Mouse (Mus musculus) MEL (cell line): Measurements from ENCODE around the gene Hdgfl2. TPM values are rescaled to one million over a fixed set of nuclear protein-coding genes. Genes with fewer than 3 reads are reported as not detected.

Experiments used
- DNase-seq: peaks from one replicate; pipeline ENCODE4 v3.0.0; 2011; ENCODE audit warnings: low read depth, low spot score
- H3K27ac ChIP-seq: 2 replicates; pipeline ENCODE4 v1.5.1; 2012; ENCODE audit warnings: low read depth, mild to moderate bottlenecking, control low read depth, low read length, moderate library complexity; ENCODE audit not compliant: control insufficient read depth
- H3K27me3 ChIP-seq, 2 experiments: fragments of 150-350 bp in 1 of 2; sonication (generic) in 1 of 2; 2 replicates each; pipeline ENCODE4 v1.6.1; 2012; ENCODE audit warnings: low read length in 2 of 2, mild to moderate bottlenecking in 2 of 2, improper control_type of control experiment in 1 of 2, moderate library complexity in 1 of 2; ENCODE audit not compliant: insufficient read depth in 2 of 2, control insufficient read depth in 1 of 2
- H3K36me3 ChIP-seq, 2 experiments: 2 replicates each; pipeline ENCODE4 v1.6.1; 2012 to 2014; ENCODE audit warnings: low read length in 2 of 2, improper control_type of control experiment in 1 of 2, inconsistent platforms in 1 of 2, mild to moderate bottlenecking in 1 of 2; ENCODE audit not compliant: insufficient read depth in 2 of 2, control insufficient read depth in 1 of 2
- H3K4me1 ChIP-seq, 2 experiments: fragments of 150-350 bp in 1 of 2; sonication (generic) in 1 of 2; 2 replicates each; pipeline ENCODE4 v1.6.1; 2012; ENCODE audit warnings: low read length in 2 of 2, improper control_type of control experiment in 1 of 2, mild to moderate bottlenecking in 1 of 2; ENCODE audit not compliant: insufficient read depth in 2 of 2, control insufficient read depth in 1 of 2
- H3K4me3 ChIP-seq, 2 experiments: fragments of 150-350 bp in 1 of 2; sonication (generic) in 1 of 2; 2 replicates each; pipeline ENCODE4 v1.5.1; 2012; ENCODE audit warnings: low read depth in 2 of 2, low read length in 2 of 2, mild to moderate bottlenecking in 2 of 2, moderate library complexity in 2 of 2, control low read depth in 1 of 2, improper control_type of control experiment in 1 of 2; ENCODE audit not compliant: control insufficient read depth in 1 of 2, insufficient read depth in 1 of 2
- H3K79me2 ChIP-seq: 2 replicates; pipeline ENCODE4 v1.6.1; 2012; ENCODE audit warnings: mild to moderate bottlenecking, low read length, moderate library complexity; ENCODE audit not compliant: control insufficient read depth, poor library complexity, insufficient read depth
- H3K9ac ChIP-seq: 2 replicates; pipeline ENCODE4 v1.6.1; 2012; ENCODE audit warnings: low read depth, mild to moderate bottlenecking, control low read depth, low read length, moderate library complexity; ENCODE audit not compliant: control insufficient read depth, poor library complexity, severe bottlenecking
- H3K9me3 ChIP-seq: fragments of 150-350 bp; sonication (generic); replicated peaks from 2 replicates; pipeline ENCODE4 v1.6.1; 2012; ENCODE audit warnings: mild to moderate bottlenecking, low read length, improper control_type of control experiment, moderate library complexity; ENCODE audit not compliant: insufficient read depth
- BHLHE40 ChIP-seq: IDR thresholded peaks from 2 replicates; pipeline ENCODE4 v1.6.1; 2012; ENCODE audit warnings: low read depth, mild to moderate bottlenecking, inconsistent platforms, low read length, improper control_type of control experiment, borderline replicate concordance
- CHD2 ChIP-seq: IDR thresholded peaks from 2 replicates; pipeline ENCODE4 v1.6.1; 2011; ENCODE audit warnings: low read length, improper control_type of control experiment
- ETS1 ChIP-seq: IDR thresholded peaks from 2 replicates; pipeline ENCODE4 v1.6.1; 2012; ENCODE audit warnings: low read depth, mild to moderate bottlenecking, inconsistent platforms, low read length, improper control_type of control experiment, moderate library complexity
- JUND ChIP-seq: IDR thresholded peaks from 2 replicates; pipeline ENCODE4 v1.6.1; 2011; ENCODE audit warnings: low read depth, mild to moderate bottlenecking, improper control_type of control experiment, low read length
- MEF2A ChIP-seq: IDR thresholded peaks from 2 replicates; pipeline ENCODE4 v1.6.1; 2014; ENCODE audit warnings: low read depth, mild to moderate bottlenecking, inconsistent platforms, low read length, improper control_type of control experiment; ENCODE audit not compliant: poor library complexity, insufficient replicate concordance, severe bottlenecking; ENCODE audit errors: extremely low read depth
- MYB ChIP-seq: IDR thresholded peaks from 2 replicates; pipeline ENCODE4 v1.6.1; 2011; ENCODE audit warnings: mild to moderate bottlenecking, low read depth, low read length, improper control_type of control experiment
- RCOR1 ChIP-seq: IDR thresholded peaks from 2 replicates; pipeline ENCODE4 v1.6.1; 2012; ENCODE audit warnings: low read depth, mild to moderate bottlenecking, inconsistent platforms, low read length, improper control_type of control experiment
- UBTF ChIP-seq: IDR thresholded peaks from 2 replicates; pipeline ENCODE4 v1.6.1; 2012; ENCODE audit warnings: low read depth, mild to moderate bottlenecking, inconsistent platforms, low read length, improper control_type of control experiment, moderate library complexity, borderline replicate concordance; ENCODE audit not compliant: insufficient read depth
- USF2 ChIP-seq, 2 experiments: IDR thresholded peaks; 2 replicates each; pipeline ENCODE4 v1.6.1; 2011 to 2012; ENCODE audit warnings: improper control_type of control experiment in 2 of 2, low read length in 2 of 2, borderline replicate concordance in 1 of 2, inconsistent platforms in 1 of 2, low read depth in 1 of 2, mild to moderate bottlenecking in 1 of 2; ENCODE audit not compliant: insufficient read depth in 1 of 2
- polyA plus RNA-seq, 2 experiments: library from polyadenylated mRNA; stranded (reverse) in 1 of 2; unstranded in 1 of 2; fragments of >175 nt in 1 of 2; fragments of >200 nt in 1 of 2; gene quantifications; 2 replicates each; pipeline versions ENCODE4 v1.2.1 to v1.2.4; 2012; ENCODE audit warnings: low replicate concordance in 2 of 2, low read depth in 1 of 2; ENCODE audit not compliant: insufficient read length in 2 of 2, insufficient read depth in 1 of 2, missing spikeins in 1 of 2
- total RNA-seq: library from RNA; depleted of rRNA; stranded (reverse); fragments of 300-350 nt; gene quantifications from 2 replicates; pipeline ENCODE4 v1.2.3, GENCODE M21; 2012; rRNA removed

Hdgfl2 gene
- total and polyA plus RNA-seq, 3 experiments, result 71.9 to 132 TPM; not detected in 1

DNA sequence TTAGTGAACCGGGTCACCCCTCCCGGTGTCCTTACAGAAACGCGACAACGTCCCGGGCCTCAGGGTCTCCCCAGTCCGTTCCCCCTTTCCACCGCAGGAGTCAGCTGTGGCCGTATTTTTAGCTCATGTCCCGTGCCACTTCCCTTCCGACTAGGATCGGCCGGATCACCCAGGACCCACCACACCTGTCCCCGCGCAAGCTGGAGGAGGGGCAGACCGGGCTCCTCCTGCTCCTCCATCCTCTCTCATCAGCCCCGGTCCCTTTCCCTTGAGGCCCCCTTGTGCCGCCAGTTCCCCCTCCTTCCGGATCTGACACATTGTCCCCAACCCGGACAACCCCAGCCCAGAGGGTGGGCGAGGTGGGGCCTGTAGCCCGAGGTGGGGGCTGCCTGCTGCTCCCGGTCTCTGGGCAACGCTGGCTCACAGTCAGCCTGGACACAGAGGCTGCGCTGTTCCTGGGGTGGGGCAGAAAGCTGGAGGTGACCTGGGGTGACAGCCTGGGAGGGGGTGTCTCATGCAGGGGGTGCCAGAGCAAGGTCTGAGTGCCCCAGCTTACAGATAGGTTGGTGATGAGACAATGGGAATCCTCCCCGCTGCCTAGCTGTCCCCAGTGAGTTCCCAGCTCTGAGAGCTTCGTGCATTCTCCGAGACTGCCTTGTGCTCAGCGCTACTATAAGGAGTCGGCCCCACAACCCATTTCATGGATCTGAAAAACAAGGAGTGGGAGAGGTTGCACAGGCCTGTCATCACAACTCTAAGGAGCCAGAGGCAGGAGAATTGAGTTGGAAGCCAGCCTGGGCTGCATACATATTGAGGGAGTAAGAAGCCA lies 69.6 kb downstream of the Hdgfl2 start:
- Histone ChIP-seq H3K9me3 (no peaks in the 10 kb centered on the region), H3K4me1 (peaks cover 0 to 4% of the 10 kb centered on the region in 2 experiments; a peak in 2 of 4 replicates), H3K27ac (no peak overlapping the region), H3K36me3 (peaks cover 0 to 4% of the 10 kb centered on the region in 2 experiments; a peak in 1 of 4 replicates), H3K79me2 (no peaks in the 10 kb centered on the region), H3K27me3 (peaks cover 2% of the 10 kb centered on the region in 2 experiments; a peak in 2 of 4 replicates), H3K4me3 (no peak overlapping the region), H3K9ac (no peak overlapping the region)
- TF ChIP-seq RCOR1 (no peak), MEF2A (no peak)
- no peak for DNase-seq

DNA sequence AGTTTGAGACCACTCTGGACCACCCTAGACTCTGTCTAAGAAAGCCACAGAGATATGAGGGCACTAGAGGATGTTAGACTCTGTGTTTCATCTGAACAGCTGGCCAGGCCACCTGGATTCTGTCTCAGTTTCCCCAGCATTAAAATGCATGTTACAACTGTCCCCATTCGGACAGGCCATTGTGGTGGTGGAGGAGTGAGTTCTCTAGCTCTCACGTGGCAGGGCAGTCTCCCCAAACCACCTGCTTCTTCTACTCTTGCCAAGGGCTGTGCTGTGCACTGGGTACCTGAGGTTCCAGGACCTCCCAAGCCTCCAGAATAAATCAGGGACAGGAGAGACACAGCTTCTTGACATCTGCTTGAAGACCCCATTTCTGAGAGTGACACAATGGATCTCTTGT lies 70.5 kb downstream of the Hdgfl2 start:
- no peak for DNase-seq
- no peak overlapping the region for H3K4me3 ChIP-seq
- H3K9me3 ChIP-seq, result no peaks in the 10 kb centered on the region
- peaks cover 0 to 4% of the 10 kb centered on the region in 2 experiments; a peak in 2 of 4 replicates for H3K4me1 ChIP-seq
- H3K27ac ChIP-seq, result no peak overlapping the region
- H3K27me3 ChIP-seq, result peaks cover 2 to 3% of the 10 kb centered on the region in 2 experiments; a peak in 3 of 4 replicates
- H3K9ac ChIP-seq, result no peak overlapping the region
- H3K79me2 ChIP-seq, result no peaks in the 10 kb centered on the region
- TF ChIP-seq USF2 (IDR thresholded peaks at IDR 0.05; ENCODE audit: borderline replicate concordance in 1 of 2, insufficient read depth in 1 of 2, low read depth in 1 of 2, low read length in 2 of 2) (no peak), MYB (no peak), JUND (no peak), ETS1 (no peak), BHLHE40 (no peak), UBTF (no peak), CHD2 (no peak)
- H3K36me3 ChIP-seq, result peaks cover 0 to 4% of the 10 kb centered on the region in 2 experiments; a peak in 1 of 4 replicates

Other genes starting within 250 kb of the Hdgfl2 start
- 1.7 TPM in 2 replicates for gene Zfp119a, start 200.7 kb upstream of the Hdgfl2 start, total RNA-seq
- gene Zfp119a, start 200.7 kb upstream of the Hdgfl2 start, polyA plus RNA-seq, result under 1 TPM in 1 of 2 experiments, not detected in 1; 0.71 TPM
- gene Zfp959, start 187.5 kb upstream of the Hdgfl2 start, total RNA-seq, result 6.0 and 7.4 TPM in 2 replicates
- gene Zfp959, start 187.5 kb upstream of the Hdgfl2 start, polyA plus RNA-seq, result 1 to 10 TPM in 1 of 2 experiments, not detected in 1; 4.2 TPM
- gene Zfp119b, start 130.1 kb upstream of the Hdgfl2 start, total RNA-seq, result 1.6 and 2.0 TPM in 2 replicates
- gene Zfp119b, start 130.1 kb upstream of the Hdgfl2 start, polyA plus RNA-seq, result 1 to 10 TPM in 1 of 2 experiments, not detected in 1; 1.1 TPM
- 0.15 TPM in 1 of 2 replicates, not detected in the other for gene Ebi3, start 127.0 kb upstream of the Hdgfl2 start, total RNA-seq
- gene Ebi3, start 127.0 kb upstream of the Hdgfl2 start, polyA plus RNA-seq, result under 1 TPM in 1 of 2 experiments, not detected in 1; 0.86 TPM
- 17.6 and 18.6 TPM in 2 replicates for gene Yju2, start 120.5 kb upstream of the Hdgfl2 start, total RNA-seq
- 10 to 100 TPM; 25.2 to 91.8 TPM for gene Yju2, start 120.5 kb upstream of the Hdgfl2 start, polyA plus RNA-seq
- 0.26 and 0.31 TPM in 2 replicates for gene Shd, start 109.2 kb upstream of the Hdgfl2 start, total RNA-seq
- gene Shd, start 109.2 kb upstream of the Hdgfl2 start, polyA plus RNA-seq, result under 1 TPM in 1 of 2 experiments, not detected in 1; 0.89 TPM
- not detected in 2 replicates for gene Fsd1, start 93.1 kb upstream of the Hdgfl2 start, total RNA-seq
- not detected for gene Fsd1, start 93.1 kb upstream of the Hdgfl2 start, polyA plus RNA-seq
- gene Stap2, start 74.0 kb upstream of the Hdgfl2 start, total RNA-seq, result 0.08 and 0.10 TPM in 2 replicates
- under 1 TPM in 1 of 2 experiments, not detected in 1; 0.08 TPM for gene Stap2, start 74.0 kb upstream of the Hdgfl2 start, polyA plus RNA-seq
- 3.9 and 5.6 TPM in 2 replicates for gene Mpnd, start 73.9 kb upstream of the Hdgfl2 start, total RNA-seq
- gene Mpnd, start 73.9 kb upstream of the Hdgfl2 start, polyA plus RNA-seq, result 10 to 100 TPM in 1 of 2 experiments, not detected in 1; 18.3 TPM
- gene Sh3gl1, start 43.0 kb upstream of the Hdgfl2 start, total RNA-seq, result 36.7 and 41.0 TPM in 2 replicates
- 10 to 100 TPM in 1 of 2 experiments, not detected in 1; 78.4 TPM for gene Sh3gl1, start 43.0 kb upstream of the Hdgfl2 start, polyA plus RNA-seq
- 48.5 and 49.5 TPM in 2 replicates for gene Chaf1a, start 39.2 kb upstream of the Hdgfl2 start, total RNA-seq
- 100 to 1,000 TPM in 1 of 2 experiments, not detected in 1; 116 TPM for gene Chaf1a, start 39.2 kb upstream of the Hdgfl2 start, polyA plus RNA-seq
- gene Ubxn6, start 4.6 kb upstream of the Hdgfl2 start, total RNA-seq, result 24.8 and 28.2 TPM in 2 replicates
- 10 to 100 TPM in 1 of 2 experiments, not detected in 1; 42.2 TPM for gene Ubxn6, start 4.6 kb upstream of the Hdgfl2 start, polyA plus RNA-seq
- gene Plin4, start 30.2 kb downstream of the Hdgfl2 start, total RNA-seq, result 0.08 and 0.10 TPM in 2 replicates
- gene Plin4, start 30.2 kb downstream of the Hdgfl2 start, polyA plus RNA-seq, result under 1 TPM in 1 of 2 experiments, not detected in 1; 0.07 TPM
- not detected in 2 replicates for gene Plin5, start 38.0 kb downstream of the Hdgfl2 start, total RNA-seq
- gene Plin5, start 38.0 kb downstream of the Hdgfl2 start, polyA plus RNA-seq, result not detected
- gene Lrg1, start 42.4 kb downstream of the Hdgfl2 start, total RNA-seq, result not detected in 2 replicates
- gene Lrg1, start 42.4 kb downstream of the Hdgfl2 start, polyA plus RNA-seq, result not detected
- 7.0 and 7.7 TPM in 2 replicates for gene Sema6b, start 60.7 kb downstream of the Hdgfl2 start, total RNA-seq
- gene Sema6b, start 60.7 kb downstream of the Hdgfl2 start, polyA plus RNA-seq, result 10 to 100 TPM in 1 of 2 experiments, not detected in 1; 16.8 TPM
- gene Tnfaip8l1, start 82.8 kb downstream of the Hdgfl2 start, total RNA-seq, result 3.4 and 4.0 TPM in 2 replicates
- gene Tnfaip8l1, start 82.8 kb downstream of the Hdgfl2 start, polyA plus RNA-seq, result 1 to 10 TPM in 1 of 2 experiments, not detected in 1; 5.5 TPM
- gene Mydgf, start 104.3 kb downstream of the Hdgfl2 start, total RNA-seq, result 112 and 137 TPM in 2 replicates
- 100 to 1,000 TPM in 1 of 2 experiments, not detected in 1; 117 TPM for gene Mydgf, start 104.3 kb downstream of the Hdgfl2 start, polyA plus RNA-seq
- 34.3 and 36.3 TPM in 2 replicates for gene Dpp9, start 139.3 kb downstream of the Hdgfl2 start, total RNA-seq
- 10 to 100 TPM in 1 of 2 experiments, not detected in 1; 67.2 TPM for gene Dpp9, start 139.3 kb downstream of the Hdgfl2 start, polyA plus RNA-seq
- 16.2 and 21.5 TPM in 2 replicates for gene Fem1a, start 177.2 kb downstream of the Hdgfl2 start, total RNA-seq
- gene Fem1a, start 177.2 kb downstream of the Hdgfl2 start, polyA plus RNA-seq, result 10 to 100 TPM in 1 of 2 experiments, not detected in 1; 17.1 TPM
- gene Ticam1, start 197.2 kb downstream of the Hdgfl2 start, total RNA-seq, result 3.5 and 4.6 TPM in 2 replicates
- 1 to 10 TPM in 1 of 2 experiments, not detected in 1; 8.7 TPM for gene Ticam1, start 197.2 kb downstream of the Hdgfl2 start, polyA plus RNA-seq
- gene Plin3, start 213.2 kb downstream of the Hdgfl2 start, total RNA-seq, result 6.6 and 7.6 TPM in 2 replicates
- gene Plin3, start 213.2 kb downstream of the Hdgfl2 start, polyA plus RNA-seq, result 10 to 100 TPM in 1 of 2 experiments, not detected in 1; 13.1 TPM
- gene Arrdc5, start 220.7 kb downstream of the Hdgfl2 start, total RNA-seq, result not detected in 2 replicates
- gene Arrdc5, start 220.7 kb downstream of the Hdgfl2 start, polyA plus RNA-seq, result not detected
- gene Uhrf1, start 223.7 kb downstream of the Hdgfl2 start, total RNA-seq, result 185 and 201 TPM in 2 replicates
- gene Uhrf1, start 223.7 kb downstream of the Hdgfl2 start, polyA plus RNA-seq, result 100 to 1,000 TPM; 115 to 133 TPM
- gene Kdm4b, start 246.4 kb downstream of the Hdgfl2 start, total RNA-seq, result 9.1 and 12.5 TPM in 2 replicates
- gene Kdm4b, start 246.4 kb downstream of the Hdgfl2 start, polyA plus RNA-seq, result 10 to 100 TPM in 1 of 2 experiments, not detected in 1; 27.5 TPM